ENCODE assay signal across 20 mouse cellular contexts in the genomic region with DNA sequence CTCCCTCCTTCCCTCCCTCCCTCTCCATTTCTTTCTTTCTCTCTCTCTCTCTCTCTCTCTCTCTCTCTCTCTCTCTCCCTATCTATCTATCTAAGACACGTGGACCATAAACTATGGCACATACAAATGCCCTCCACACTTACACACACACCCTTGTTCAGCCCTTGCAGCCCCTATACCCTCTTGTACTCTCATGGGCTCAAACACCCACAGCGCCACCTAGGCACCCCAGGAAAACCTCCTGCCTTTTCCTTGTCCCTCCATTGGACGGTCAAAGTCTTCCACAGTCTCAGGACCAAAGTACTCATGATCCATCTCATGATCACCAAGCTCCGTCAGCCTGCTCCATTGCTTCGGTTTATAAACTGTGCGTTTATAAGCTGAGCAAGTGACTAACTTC. TPM values are rescaled to one million over a fixed set of nuclear protein-coding genes. Genes with fewer than 3 reads are reported as not detected.
A peak's percentile ranks its signal among the peaks of the same experiment; 100 is the strongest.
DNase-seq lines count a peak whose midpoint lies in the region; ATAC-seq and TF ChIP-seq lines count a peak whose summit lies in the region.
"Had no signal": no experiment of that assay in that cellular context is flagged by ENCODE, and none has a peak within 500 bp of the region (broad histone marks: within the 10 kb centered on the region; RNA-seq: fewer than 3 reads in every experiment).

No protein-coding gene starts in this region.

- peak; percentile 57 for DNase-seq in forebrain, embryonic 11.5 days (ENCODE audit: low spot score)
- DNase-seq in lung, embryonic 14.5 days = no peak
- DNase-seq in lung, adult 2 months = no peak
- DNase-seq in forebrain, embryonic 14.5 days (ENCODE audit: low spot score) = no peak
- DNase-seq in retina, postnatal 1 day = peak; percentile 83
- no peak for DNase-seq in layer of hippocampus, postnatal 25 days (ENCODE audit: extremely low spot score in 1 of 2, low spot score in 1 of 2)
- no peak for DNase-seq in gastrocnemius, adult 18-20 months (ENCODE audit: low spot score)
- DNase-seq: heart, adult 2 months; heart, postnatal 36 days had no signal

- no peaks in the 10 kb centered on the region for H3K36me3 ChIP-seq in forebrain, embryonic 11.5 days (ENCODE audit: control insufficient read depth, insufficient read depth, low read length)
- no peaks in the 10 kb centered on the region for H3K36me3 ChIP-seq in forebrain, embryonic 16.5 days (ENCODE audit: control insufficient read depth, insufficient read depth)
- H3K36me3 ChIP-seq in lung, embryonic 14.5 days (ENCODE audit: insufficient read depth) = no peaks in the 10 kb centered on the region
- no peaks in the 10 kb centered on the region for H3K36me3 ChIP-seq in forebrain, embryonic 14.5 days (ENCODE audit: control insufficient read depth, insufficient read depth, low read length)
- H3K36me3 ChIP-seq: intestine, embryonic 15.5 days; limb, embryonic 13.5 days; midbrain, embryonic 15.5 days; neural tube, embryonic 12.5 days had no signal

- TF ChIP-seq POLR2A in lung, adult 2 months (IDR thresholded peaks at IDR 0.05; ENCODE audit: borderline replicate concordance, extremely low read depth, low read depth, low read length) = no peak

- no peak overlapping the region for H3K27ac ChIP-seq in forebrain, embryonic 11.5 days (ENCODE audit: low read depth, low read length)
- no peak overlapping the region for H3K27ac ChIP-seq in forebrain, embryonic 16.5 days (ENCODE audit: low read length)
- no peak overlapping the region for H3K27ac ChIP-seq in lung, embryonic 14.5 days (ENCODE audit: low read depth)
- H3K27ac ChIP-seq in forebrain, embryonic 14.5 days (ENCODE audit: low read depth, low read length) = peak overlapping the region; percentile 55; the same call in 1 of the 2 replicates
- H3K27ac ChIP-seq: heart, adult 2 months; intestine, embryonic 15.5 days; limb, embryonic 13.5 days; macrophage; midbrain, embryonic 15.5 days; neural tube, embryonic 12.5 days had no signal

- peaks cover 7% of the 10 kb centered on the region for H3K4me1 ChIP-seq in forebrain, embryonic 11.5 days (replicated peaks; ENCODE audit: control insufficient read depth, insufficient read depth, low read length)
- H3K4me1 ChIP-seq in forebrain, embryonic 16.5 days (replicated peaks; ENCODE audit: control insufficient read depth, insufficient read depth, low read length) = peaks cover 15% of the 10 kb centered on the region
- H3K4me1 ChIP-seq in lung, embryonic 14.5 days (ENCODE audit: insufficient read depth) = peaks cover 16% of the 10 kb centered on the region
- H3K4me1 ChIP-seq in lung, adult 2 months (ENCODE audit: control insufficient read depth, insufficient read depth, low read length) = no peaks in the 10 kb centered on the region
- peaks cover 9% of the 10 kb centered on the region for H3K4me1 ChIP-seq in forebrain, embryonic 14.5 days (ENCODE audit: control insufficient read depth, insufficient read depth, low read length)

- peak; percentile 42 for TF ChIP-seq CTCF in lung, embryonic 14.5 days (IDR thresholded peaks at IDR 0.05; ENCODE audit: low read depth)
- no peak for TF ChIP-seq CTCF in lung, adult 2 months (IDR thresholded peaks at IDR 0.05; ENCODE audit: insufficient read depth, low read length)

- no peaks in the 10 kb centered on the region for H3K9me3 ChIP-seq in forebrain, embryonic 11.5 days (ENCODE audit: control insufficient read depth, low read length)
- no peaks in the 10 kb centered on the region for H3K9me3 ChIP-seq in forebrain, embryonic 16.5 days (ENCODE audit: control insufficient read depth, low read length)
- H3K9me3 ChIP-seq in lung, embryonic 14.5 days (ENCODE audit: low read depth, low read length) = no peaks in the 10 kb centered on the region
- H3K9me3 ChIP-seq in forebrain, embryonic 14.5 days (replicated peaks; ENCODE audit: control insufficient read depth, low read length) = no peaks in the 10 kb centered on the region
- H3K9me3 ChIP-seq: intestine, embryonic 15.5 days; limb, embryonic 13.5 days; midbrain, embryonic 15.5 days; neural tube, embryonic 12.5 days had no signal

- no peak overlapping the region for H3K9ac ChIP-seq in forebrain, embryonic 11.5 days (ENCODE audit: low read length)
- no peak overlapping the region for H3K9ac ChIP-seq in forebrain, embryonic 16.5 days (replicated peaks; ENCODE audit: low read depth, low read length)
- no peak overlapping the region for H3K9ac ChIP-seq in lung, embryonic 14.5 days
- H3K9ac ChIP-seq in forebrain, embryonic 14.5 days (ENCODE audit: low read length) = no peak overlapping the region
- H3K9ac ChIP-seq: intestine, embryonic 15.5 days; limb, embryonic 13.5 days; midbrain, embryonic 15.5 days; neural tube, embryonic 12.5 days had no signal

- no peaks in the 10 kb centered on the region for H3K27me3 ChIP-seq in forebrain, embryonic 11.5 days (ENCODE audit: control insufficient read depth, insufficient read depth, low read length)
- no peaks in the 10 kb centered on the region for H3K27me3 ChIP-seq in forebrain, embryonic 16.5 days (replicated peaks; ENCODE audit: control insufficient read depth, insufficient read depth, low read length)
- H3K27me3 ChIP-seq in lung, embryonic 14.5 days (ENCODE audit: insufficient read depth, low read length) = no peaks in the 10 kb centered on the region
- no peaks in the 10 kb centered on the region for H3K27me3 ChIP-seq in forebrain, embryonic 14.5 days (replicated peaks; ENCODE audit: control insufficient read depth, insufficient read depth, low read length)
- H3K27me3 ChIP-seq: intestine, embryonic 15.5 days; limb, embryonic 13.5 days; midbrain, embryonic 15.5 days; neural tube, embryonic 12.5 days had no signal

- WGBS in forebrain, embryonic 11.5 days = 61% methylated on average over 6 of the region's 6 CpGs
- 63% methylated on average over 6 of the region's 6 CpGs for WGBS in forebrain, embryonic 16.5 days
- 57% methylated on average over 6 of the region's 6 CpGs for WGBS in lung, embryonic 14.5 days
- WGBS in lung, adult 2 months = 67% methylated on average over 6 of the region's 6 CpGs
- 50% methylated on average over 6 of the region's 6 CpGs for WGBS in forebrain, embryonic 14.5 days

- peak; percentile 51; the same call in 1 of the 2 replicates for ATAC-seq in forebrain, embryonic 11.5 days (replicated peaks; ENCODE audit: low FRiP score)
- ATAC-seq in forebrain, embryonic 16.5 days = no peak
- no peak for ATAC-seq in lung, embryonic 14.5 days (ENCODE audit: insufficient read depth)
- peak; percentile 30; the same call in 1 of the 2 replicates for ATAC-seq in forebrain, embryonic 14.5 days
- ATAC-seq: intestine, embryonic 15.5 days; midbrain, embryonic 15.5 days had no signal

- no peak overlapping the region for H3K4me2 ChIP-seq in forebrain, embryonic 11.5 days (ENCODE audit: low read depth, low read length, severe bottlenecking)
- H3K4me2 ChIP-seq in forebrain, embryonic 16.5 days (ENCODE audit: low read length) = no peak overlapping the region
- no peak overlapping the region for H3K4me2 ChIP-seq in lung, embryonic 14.5 days
- H3K4me2 ChIP-seq in forebrain, embryonic 14.5 days (ENCODE audit: low read length) = no peak overlapping the region
- H3K4me2 ChIP-seq: intestine, embryonic 15.5 days; limb, embryonic 13.5 days; midbrain, embryonic 15.5 days; neural tube, embryonic 12.5 days had no signal

- H3K4me3 ChIP-seq in forebrain, embryonic 11.5 days (ENCODE audit: low read depth, low read length) = no peak overlapping the region
- H3K4me3 ChIP-seq in forebrain, embryonic 16.5 days (replicated peaks; ENCODE audit: low read length) = no peak overlapping the region
- H3K4me3 ChIP-seq in lung, embryonic 14.5 days (ENCODE audit: low read depth, low read length) = no peak overlapping the region
- H3K4me3 ChIP-seq in lung, adult 2 months (replicated peaks; ENCODE audit: extremely low read depth, low read depth, low read length) = no peak overlapping the region
- no peak overlapping the region for H3K4me3 ChIP-seq in forebrain, embryonic 14.5 days (ENCODE audit: low read depth, low read length)
- H3K4me3 ChIP-seq: heart, adult 2 months; intestine, embryonic 15.5 days; limb, embryonic 13.5 days; midbrain, embryonic 15.5 days; neural tube, embryonic 12.5 days had no signal

RNA-seq across cellular contexts. Expression of a gene that starts 54.2 kb away (rescaled TPM):
- not detected in 2 replicates for polyA plus RNA-seq in forebrain, embryonic 11.5 days (2014; fragmentation: Nextera tagmentation; extraction: Ambion mirVana)
- polyA plus RNA-seq in forebrain, embryonic 16.5 days (2015; fragmentation: Nextera tagmentation; extraction: Ambion mirVana) = 0.16 and 0.28 TPM in 2 replicates
- polyA plus RNA-seq in lung, embryonic 14.5 days (2014; fragmentation: Nextera tagmentation; extraction: Ambion mirVana) = not detected in 2 replicates
- not detected in 2 replicates for polyA plus RNA-seq in lung, adult 2 months (2012; rRNA removed)
- 0.11 and 0.42 TPM in 2 replicates for polyA plus RNA-seq in forebrain, embryonic 14.5 days (2014; fragmentation: Nextera tagmentation; extraction: Ambion mirVana)
- total RNA-seq in layer of hippocampus, postnatal 25 days (2021) = 1 to 10 TPM in 1 of 2 experiments, under 1 TPM in 1; 0.96 to 1.1 TPM
- under 1 TPM; 0.19 to 0.50 TPM for total RNA-seq in gastrocnemius, adult 18-20 months (2021)
- total RNA-seq: adrenal gland, postnatal 4 days; common myeloid progenitor, adult 5-6 weeks; left cerebral cortex, adult 18-20 months; MEL had no signal
- polyA plus RNA-seq: heart, adult 2 months; intestine, embryonic 15.5 days; limb, embryonic 13.5 days; macrophage; midbrain, embryonic 15.5 days; neural tube, embryonic 12.5 days; stomach, embryonic 16.5 days had no signal

Comparison
In these comparisons a context has a peak if more than half of its experiments do, and no peak if none do; other contexts are left out.
1. ATAC-seq: peak in forebrain, embryonic 11.5 days (single experiment) and forebrain, embryonic 14.5 days (single experiment); none in forebrain, embryonic 16.5 days (single experiment) and lung, embryonic 14.5 days (single experiment).
2. DNase-seq: peak in forebrain, embryonic 11.5 days (single experiment) and retina, postnatal 1 day (single experiment); none in lung, embryonic 14.5 days (single experiment), lung, adult 2 months (single experiment), forebrain, embryonic 14.5 days (single experiment), layer of hippocampus, postnatal 25 days (0 of 2) and gastrocnemius, adult 18-20 months (single experiment).